Mouse (Mus musculus) CH12.LX (cell line): ENCODE data around the gene Prr15l.
A peak's percentile ranks its signal among the peaks of the same experiment; 100 is the strongest.

ENCODE experiments used
- CTCF ChIP-seq, 2 experiments: IDR thresholded peaks in 1 of 2; conservative IDR thresholded peaks in 1 of 2; 2 replicates each; pipeline ENCODE4 v1.5.1; 2011 to 2012; ENCODE audit warnings: low read depth in 2 of 2, low read length in 2 of 2, improper control_type of control experiment in 1 of 2, inconsistent platforms in 1 of 2, mild to moderate bottlenecking in 1 of 2, moderate library complexity in 1 of 2
- ELF1 ChIP-seq: IDR thresholded peaks from 2 replicates; pipeline ENCODE4 v1.6.1; 2014; ENCODE audit warnings: low read depth, mild to moderate bottlenecking, inconsistent platforms, low read length, improper control_type of control experiment
- EP300 ChIP-seq: IDR thresholded peaks from 2 replicates; pipeline ENCODE4 v1.6.1; 2011; ENCODE audit warnings: low read length, improper control_type of control experiment
- IRF4 ChIP-seq: IDR thresholded peaks from 2 replicates; pipeline ENCODE4 v1.6.1; 2014; ENCODE audit warnings: low read depth, mild to moderate bottlenecking, inconsistent platforms, low read length, improper control_type of control experiment
- KAT2A ChIP-seq: IDR thresholded peaks from 2 replicates; pipeline ENCODE4 v1.6.1; 2012; ENCODE audit warnings: low read length, improper control_type of control experiment, inconsistent platforms; ENCODE audit not compliant: insufficient replicate concordance
- MAFK ChIP-seq: IDR thresholded peaks from 2 replicates; pipeline ENCODE4 v1.6.1; 2011; ENCODE audit warnings: low read length, improper control_type of control experiment; ENCODE audit not compliant: insufficient replicate concordance
- MXI1 ChIP-seq: IDR thresholded peaks from 2 replicates; pipeline ENCODE4 v1.6.1; 2011; ENCODE audit warnings: mild to moderate bottlenecking, low read depth, low read length, improper control_type of control experiment
- RCOR1 ChIP-seq: conservative IDR thresholded peaks from 2 replicates; pipeline ENCODE4 v1.6.1; 2012; ENCODE audit warnings: low read depth, mild to moderate bottlenecking, inconsistent platforms, low read length, improper control_type of control experiment
- TBP ChIP-seq: conservative IDR thresholded peaks from 2 replicates; pipeline ENCODE4 v1.6.1; 2011; ENCODE audit warnings: low read depth, low read length, improper control_type of control experiment

DNA sequence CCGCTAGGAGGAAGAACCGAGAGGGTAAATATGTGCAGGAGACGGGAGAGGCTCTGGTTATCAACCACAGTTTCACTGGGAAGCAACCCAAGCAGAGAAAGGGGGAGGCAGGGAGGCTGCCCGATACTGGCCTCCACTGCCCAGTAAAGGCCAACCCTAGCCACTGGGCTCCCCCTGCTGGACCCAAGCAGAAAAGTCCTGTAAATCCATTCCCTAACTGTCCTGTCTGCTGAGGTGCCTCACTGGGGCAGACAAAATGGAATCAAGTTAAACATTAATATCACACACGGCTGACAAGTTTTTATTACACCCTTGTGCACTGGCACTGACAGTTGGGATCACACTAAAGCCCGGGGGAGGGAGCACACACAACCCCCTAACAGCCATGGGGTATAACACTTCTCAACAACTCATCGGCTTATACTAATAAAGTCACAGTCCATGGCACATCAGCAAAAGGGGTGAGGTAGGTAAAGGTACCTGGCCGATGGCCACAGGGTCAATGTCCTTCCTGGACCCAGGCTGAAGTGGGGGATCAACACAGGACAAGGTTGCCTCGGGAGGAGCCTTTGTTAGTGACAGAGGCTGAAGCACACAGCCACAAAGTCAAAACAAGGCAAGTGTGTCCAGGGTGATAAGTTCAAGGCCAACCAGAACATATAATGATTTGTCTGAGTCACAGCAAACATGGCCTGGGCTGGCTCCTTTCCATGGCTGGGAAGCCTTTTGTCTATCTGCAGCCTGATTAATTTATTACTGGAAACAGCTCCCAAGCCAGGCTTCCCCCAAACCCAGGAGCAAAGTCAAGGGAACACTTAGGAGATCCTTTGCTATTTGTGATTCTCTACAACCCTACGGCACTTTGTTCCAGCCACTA is 9.9 kb downstream of the Prr15l start:
- TF ChIP-seq ELF1 (no peak), TBP (no peak), RCOR1 (no peak), CTCF (conservative IDR thresholded peaks at IDR 0.05 in 1 of 2, IDR thresholded peaks at IDR 0.05 in 1 of 2; ENCODE audit: low read depth in 2 of 2, low read length in 2 of 2) (peak; percentile 42 to 81; a peak in 3 of 4 replicates), KAT2A (no peak), MAFK (no peak), IRF4 (no peak), EP300 (no peak), MXI1 (no peak)
